Mouse (Mus musculus) granulocyte monocyte progenitor cell, adult 5-6 weeks (primary cell): ENCODE measurements around the gene Chchd10. TPM values are rescaled to one million over a fixed set of nuclear protein-coding genes. Genes with fewer than 3 reads are reported as not detected.
A peak's percentile ranks its signal among the peaks of the same experiment; 100 is the strongest.
"Not testable (repeated sequence)": the region's sequence is repeated elsewhere in the genome, so short reads cannot be mapped to it uniquely, and the experiment has no call there.

Experiments
- ATAC-seq: replicated peaks from 2 replicates; pipeline ENCODE4 v1.8.0; 2016; ENCODE audit warnings: mild to moderate bottlenecking, moderate TSS enrichment, inconsistent platforms; ENCODE audit not compliant: poor library complexity, severe bottlenecking
- total RNA-seq, 2 experiments: library from RNA; stranded (forward) in 1 of 2; stranded (reverse) in 1 of 2; fragments of 200-712, 200-1000 nt in 1 of 2; fragments of >200 nt in 1 of 2; fragmentation: Nextera tagmentation in 1 of 2; gene quantifications; 2 replicates each; pipeline ENCODE4 v1.2.3; 2014 to 2017

The Chchd10 gene
- 60.4 and 66.7 TPM in 2 replicates for total RNA-seq (2014; fragmentation: Nextera tagmentation)
- 33.2 and 37.5 TPM in 2 replicates for total RNA-seq (2017)

DNA sequence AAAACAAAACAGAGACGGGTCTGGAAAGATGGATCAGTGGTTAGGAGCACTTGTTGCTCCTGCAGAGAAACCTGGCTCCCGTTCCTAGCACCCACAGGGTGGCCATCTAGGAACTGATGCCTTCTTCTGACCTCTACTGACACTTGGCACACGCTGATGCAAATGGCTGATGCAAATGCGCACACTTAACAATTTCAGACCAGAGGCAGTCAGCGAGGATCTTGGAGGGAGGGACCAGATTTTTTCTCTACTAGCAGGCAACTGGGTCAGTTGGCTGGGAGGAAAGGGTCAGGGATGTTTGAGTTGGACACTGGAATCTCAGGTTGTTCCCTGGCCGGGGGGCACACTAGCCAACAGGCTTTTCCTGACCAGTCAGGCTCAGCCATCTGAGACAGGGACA, at the start of gene Chchd10:
TSS of gene Chchd10 (plus strand) at position 240 of the 400 bp plus-strand sequence.
- no peak for ATAC-seq

DNA sequence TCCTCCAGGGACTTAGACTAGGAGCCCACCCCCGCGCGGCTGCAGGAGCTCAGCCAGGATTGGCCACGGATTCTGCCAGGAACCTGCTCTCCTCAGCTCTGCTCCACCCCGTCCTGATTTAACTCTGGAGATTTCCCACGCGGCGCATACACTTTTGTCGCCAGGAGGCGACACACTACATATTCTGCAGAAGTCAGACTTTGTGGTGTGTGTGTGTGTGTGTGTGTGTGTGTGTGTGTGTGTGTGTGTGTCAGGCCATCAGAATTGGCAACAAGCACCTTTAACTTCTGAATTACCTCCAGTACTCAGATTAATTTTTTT, 49.7 kb upstream of the Chchd10 start:
- ATAC-seq: peak; percentile 95

GRCm38 (mm10) chr10:75884742-75885141, 48.2 kb upstream of the Chchd10 start:
- no peak for ATAC-seq

DNA sequence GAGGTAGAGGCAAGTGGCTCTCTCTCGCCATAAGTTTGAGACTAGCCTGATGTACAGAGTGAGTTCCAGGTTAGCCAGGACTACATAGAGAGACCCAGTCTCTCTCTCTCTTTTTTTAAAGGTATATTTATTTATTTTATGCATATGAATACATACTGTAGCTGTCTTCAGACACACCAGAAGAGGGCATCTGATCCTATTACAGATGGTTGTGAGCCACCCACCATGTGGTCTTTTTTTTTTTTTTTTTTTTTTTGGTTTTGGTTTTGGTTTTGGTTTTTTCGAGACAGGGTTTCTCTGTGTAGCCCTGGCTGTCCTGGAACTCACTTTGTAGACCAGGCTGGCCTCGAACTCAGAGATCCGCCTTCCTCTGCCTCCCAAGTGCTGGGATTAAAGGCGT, 45.4 kb upstream of the Chchd10 start:
- ATAC-seq: not testable (repeated sequence)

- ATAC-seq: no peak
Measured at GRCm38 (mm10) chr10:75889406-75890153, 43.4 kb upstream of the Chchd10 start.

- peak; percentile 96 for ATAC-seq
Measured at GRCm38 (mm10) chr10:75893089-75893750, 39.7 kb upstream of the Chchd10 start, which contains the start of gene Derl3. Gene Derl3 (plus strand): TSS chr10:75893413.

DNA sequence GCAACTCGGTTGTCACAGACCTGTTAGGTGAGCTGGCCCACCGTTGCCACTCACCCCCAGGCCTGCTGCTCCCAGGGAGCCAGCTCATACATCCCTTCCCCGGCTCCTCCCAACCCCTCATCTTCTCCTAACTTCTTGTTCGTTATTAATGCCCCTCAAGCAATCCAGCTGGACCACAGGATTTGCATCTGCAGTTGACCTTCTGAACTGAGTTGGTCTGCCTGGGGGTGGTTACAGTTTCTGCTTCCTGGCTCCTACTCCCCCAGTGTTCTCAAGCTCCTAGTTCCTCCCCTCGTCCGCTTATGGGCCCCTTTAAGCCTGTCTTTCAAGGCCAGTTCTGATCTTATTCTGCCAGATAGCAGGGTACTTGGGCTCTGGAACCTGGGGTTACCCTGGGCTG, 38.3 kb upstream of the Chchd10 start:
- no peak for ATAC-seq

DNA sequence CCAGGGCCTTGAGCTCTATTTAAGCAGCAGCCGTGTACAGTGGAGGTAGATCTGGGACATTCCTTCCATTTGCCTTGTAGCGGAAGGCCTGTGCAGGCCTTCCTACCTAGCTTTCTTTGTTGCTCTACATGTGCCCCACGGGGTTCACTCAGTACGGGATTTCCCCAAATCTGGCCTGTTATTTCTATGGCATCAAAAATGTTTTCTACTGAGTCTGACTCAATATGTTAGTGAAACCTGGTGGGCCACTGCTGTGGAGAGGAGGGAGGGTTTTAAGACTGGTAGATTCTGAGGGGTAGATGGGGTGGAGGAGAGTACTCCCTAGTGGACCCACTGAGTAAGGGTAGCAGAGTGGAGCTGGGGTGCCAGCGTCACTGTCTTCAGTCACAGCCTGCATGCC, 37.2 kb upstream of the Chchd10 start:
- no peak for ATAC-seq

- no peak for ATAC-seq
Measured at GRCm38 (mm10) chr10:75896208-75896607, 36.7 kb upstream of the Chchd10 start.

- ATAC-seq: 0 out of 2 replicates have a peak, but pooled peaks have one; percentile 10
Measured at GRCm38 (mm10) chr10:75897373-75897772, 35.6 kb upstream of the Chchd10 start.

DNA sequence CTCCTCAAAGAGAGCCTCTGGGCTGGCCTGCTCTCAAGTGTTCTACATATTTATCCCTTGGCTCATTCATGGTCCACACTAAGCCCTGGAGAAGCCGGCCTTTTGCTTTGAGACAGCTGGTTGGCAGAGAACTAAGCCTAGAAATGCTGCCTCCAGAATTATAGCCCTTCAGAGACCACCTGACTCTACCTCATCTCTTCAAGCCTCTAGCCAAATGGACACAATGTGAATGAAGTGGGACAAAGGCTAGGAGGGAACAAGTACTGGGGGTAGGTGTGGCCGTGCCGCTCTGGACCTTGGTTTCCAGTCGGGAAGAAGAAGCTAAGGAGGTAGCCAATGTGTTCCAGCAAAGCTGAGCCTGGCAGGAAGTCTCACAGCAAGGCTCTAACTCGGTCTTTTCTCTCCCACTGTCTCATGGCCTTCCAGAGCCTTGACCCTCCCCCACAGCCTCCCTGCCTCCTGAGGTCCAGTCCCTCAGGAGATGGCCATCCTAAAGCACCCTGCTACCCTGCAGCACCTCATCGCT, 34.8 kb upstream of the Chchd10 start:
- no peak for ATAC-seq

DNA sequence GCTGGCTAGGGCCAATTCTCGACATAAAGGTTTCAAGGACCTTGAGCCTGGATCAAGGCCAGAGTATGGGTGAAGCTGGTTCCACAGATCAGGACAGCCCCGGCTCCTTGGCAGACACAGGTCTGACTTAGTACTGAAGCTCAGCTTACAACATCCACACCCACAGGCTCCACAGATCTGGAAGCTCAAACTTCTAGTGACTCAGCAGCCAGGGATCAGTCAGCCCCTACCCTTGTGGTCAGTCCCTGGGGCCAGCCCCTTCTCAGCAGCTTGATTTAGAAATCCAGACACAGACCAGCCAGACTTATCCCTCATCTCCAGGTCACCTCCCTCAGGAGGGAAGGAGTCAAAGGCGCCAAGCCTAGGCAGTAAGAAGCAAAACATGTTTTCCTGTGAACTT, 34.1 kb upstream of the Chchd10 start:
- ATAC-seq: no peak

DNA sequence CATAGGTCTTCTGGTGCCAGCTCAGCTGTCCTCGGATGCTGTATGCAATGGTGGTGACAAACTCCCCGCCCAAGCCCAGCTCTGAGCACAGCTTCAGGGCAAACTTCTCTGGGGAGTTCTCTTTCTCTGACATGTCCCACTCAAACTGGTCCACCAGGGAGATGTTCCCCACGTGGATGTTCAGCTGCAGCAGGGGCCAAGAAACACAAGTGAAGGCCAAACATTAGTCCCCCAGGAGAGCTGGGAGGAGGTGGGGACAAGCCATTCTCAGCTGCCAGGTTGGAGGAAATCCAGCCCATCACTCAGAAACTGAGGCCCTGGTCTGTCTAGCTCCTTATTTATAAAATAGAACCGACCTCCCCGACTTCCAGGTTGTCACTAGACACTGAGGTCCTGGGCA, 28.5 kb upstream of the Chchd10 start:
- ATAC-seq: no peak

DNA sequence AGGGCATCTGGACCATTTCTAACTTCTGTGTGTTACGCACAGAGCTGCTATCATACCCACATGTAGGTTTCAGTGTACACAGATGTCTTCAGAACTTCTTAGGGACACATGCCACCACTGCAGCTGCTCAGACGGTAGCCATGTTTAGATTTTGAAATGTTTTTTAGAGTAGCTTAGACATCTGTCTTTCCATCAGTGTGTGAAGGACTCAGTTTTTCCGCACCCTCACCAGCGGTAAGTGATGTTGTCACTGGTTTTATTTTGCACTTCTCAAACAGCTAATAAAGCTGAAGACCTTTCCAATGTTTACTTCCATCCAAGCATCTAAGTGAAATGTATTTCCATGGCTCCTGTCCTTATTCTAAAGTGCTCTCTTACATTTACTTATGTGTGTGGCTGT, 26.0 kb upstream of the Chchd10 start:
- no peak for ATAC-seq

DNA sequence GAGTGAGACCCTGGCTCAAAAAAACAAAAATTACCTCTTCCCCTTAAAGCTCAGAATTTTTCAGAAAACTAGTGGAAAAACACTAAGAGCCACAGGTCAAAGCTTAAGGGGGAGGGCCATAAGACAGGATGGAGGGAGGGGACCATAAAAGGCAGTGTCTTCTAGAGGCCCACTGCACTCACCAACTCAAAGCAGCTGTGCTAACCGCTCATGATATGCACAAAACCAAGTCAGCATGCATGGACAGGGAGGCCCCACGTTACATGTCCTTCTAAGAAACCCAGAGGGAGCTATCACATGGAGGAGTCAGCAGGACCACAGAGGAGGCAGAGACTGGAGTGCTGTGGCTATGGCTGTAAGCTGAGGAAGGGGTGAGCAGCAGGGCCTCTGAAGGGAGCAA, 22.2 kb upstream of the Chchd10 start:
- no peak for ATAC-seq

- no peak for ATAC-seq
Measured at GRCm38 (mm10) chr10:75913013-75913589, 19.8 kb upstream of the Chchd10 start.

- no peak for ATAC-seq
Measured at GRCm38 (mm10) chr10:75915557-75915956, 17.4 kb upstream of the Chchd10 start.

- ATAC-seq: no peak
Measured at GRCm38 (mm10) chr10:75916840-75917239, 16.1 kb upstream of the Chchd10 start.

- no peak for ATAC-seq
Measured at GRCm38 (mm10) chr10:75919026-75919425, 13.9 kb upstream of the Chchd10 start.

DNA sequence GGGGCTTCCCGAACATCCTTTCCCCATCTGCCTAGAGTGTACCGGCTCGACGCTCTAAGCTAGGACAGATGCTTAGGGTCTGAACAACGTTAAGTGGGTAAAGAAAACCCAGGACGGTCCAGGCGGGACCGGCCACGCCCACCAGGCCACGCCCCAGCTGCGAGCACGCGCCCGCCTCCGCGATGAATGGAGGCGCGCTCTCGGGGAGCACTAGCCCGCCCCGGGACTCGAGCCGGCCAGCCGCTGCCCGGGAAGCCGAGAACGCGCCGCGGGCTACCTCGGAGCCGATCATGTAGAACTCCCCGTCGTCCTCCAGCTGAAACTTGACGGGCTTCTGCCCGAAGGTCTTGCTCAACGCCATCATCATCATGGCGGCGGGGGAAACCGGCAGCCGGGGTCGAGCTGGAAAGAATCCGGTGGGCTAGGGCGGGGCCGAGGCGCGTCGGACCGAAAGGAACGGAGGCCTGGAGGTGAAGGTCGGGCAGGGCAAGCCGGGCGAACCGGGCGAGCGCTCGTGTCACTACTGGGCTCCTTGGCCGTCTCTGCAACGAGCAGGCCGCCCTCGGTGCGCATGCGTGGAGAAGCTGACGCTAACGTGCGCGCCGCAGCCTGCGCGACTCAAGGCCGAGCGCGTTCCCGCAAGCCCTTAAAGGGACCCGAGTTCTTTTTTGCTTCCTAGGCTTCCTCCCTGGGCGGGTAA, 11.8 kb upstream of the Chchd10 start, which contains the start of gene Smarcb1:
TSS of gene Smarcb1 (minus strand) at position 592 of the 700 bp plus-strand sequence.
- ATAC-seq: peak; percentile 75
